9 mouse cellular contexts compared by ENCODE assay signal in the genomic region with DNA sequence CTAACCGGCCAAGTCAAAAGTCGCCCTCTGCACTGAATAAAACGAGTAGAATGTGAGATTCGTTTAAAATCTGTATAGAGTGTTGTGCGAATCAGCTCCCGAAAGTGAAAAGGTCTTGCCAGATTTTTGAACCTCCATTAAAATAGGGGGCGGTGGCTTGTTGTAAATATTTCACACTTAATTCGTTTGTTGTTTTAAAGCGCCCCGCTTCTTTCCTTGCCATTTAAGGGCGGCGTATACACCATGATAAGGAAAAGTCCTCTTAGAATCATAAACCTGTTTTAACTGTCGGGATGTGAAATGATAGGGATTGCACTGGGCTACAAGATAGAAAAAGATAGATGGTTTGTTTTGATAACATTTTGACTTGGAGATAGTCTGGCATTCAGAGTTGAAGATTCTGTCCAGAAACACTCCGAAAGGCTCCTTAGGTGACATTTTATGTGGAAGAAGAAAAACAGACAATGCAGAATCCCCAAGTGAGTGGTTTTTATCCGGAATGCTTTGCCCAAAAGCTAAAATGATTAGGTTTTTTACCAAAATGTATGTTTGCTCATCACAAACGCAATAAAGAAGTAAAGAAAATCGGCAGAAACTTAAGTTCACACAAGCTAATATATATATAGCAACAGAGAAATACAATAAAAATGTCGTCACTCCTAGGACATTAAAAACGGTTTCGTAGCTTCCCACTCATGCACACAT. TPM values are rescaled to one million over a fixed set of nuclear protein-coding genes. Genes with fewer than 3 reads are reported as not detected.
A peak's percentile ranks its signal among the peaks of the same experiment; 100 is the strongest.
DNase-seq lines count a peak whose midpoint lies in the region; ATAC-seq and TF ChIP-seq lines count a peak whose summit lies in the region.
"Had no signal": no experiment of that assay in that cellular context is flagged by ENCODE, and none has a peak within 500 bp of the region (broad histone marks: within the 10 kb centered on the region; RNA-seq: fewer than 3 reads in every experiment).

No protein-coding gene starts in this region.

- ATAC-seq in frontal cortex, adult (ENCODE audit: low TSS enrichment), result no peak
- no peak for ATAC-seq in kidney, postnatal 0 days (replicated peaks; ENCODE audit: low FRiP score, low read depth)
- ATAC-seq in limb, embryonic 12.5 days (ENCODE audit: insufficient number of reproducible peaks, insufficient read depth, low FRiP score, low TSS enrichment, low read depth), result no peak
- ATAC-seq in megakaryocyte, adult 5-6 weeks (ENCODE audit: poor library complexity, severe bottlenecking), result no peak

- no peaks in the 10 kb centered on the region for H3K36me3 ChIP-seq in kidney, postnatal 0 days (ENCODE audit: insufficient read depth, low read length)
- H3K36me3 ChIP-seq in limb, embryonic 12.5 days, result no peaks in the 10 kb centered on the region
- H3K36me3 ChIP-seq: liver, embryonic 13.5 days had no signal

- H3K9me3 ChIP-seq in kidney, postnatal 0 days (replicated peaks; ENCODE audit: low read length), result no peaks in the 10 kb centered on the region
- H3K9me3 ChIP-seq in limb, embryonic 12.5 days, result no peaks in the 10 kb centered on the region
- H3K9me3 ChIP-seq: liver, embryonic 13.5 days had no signal

- TF ChIP-seq CTCF in kidney, postnatal 0 days (IDR thresholded peaks at IDR 0.05; ENCODE audit: low read depth), result no peak
- no peak for TF ChIP-seq CTCF in brain, embryonic 14.5 days (IDR thresholded peaks at IDR 0.05; ENCODE audit: borderline replicate concordance, extremely low read depth, insufficient read depth, insufficient read length)

- peak overlapping the region; percentile 34 for H3K4me3 ChIP-seq in kidney, postnatal 0 days (replicated peaks; ENCODE audit: low read depth, low read length)
- peak overlapping the region; percentile 42 for H3K4me3 ChIP-seq in limb, embryonic 12.5 days (replicated peaks)

- peak overlapping the region; percentile 47; the same call in 1 of the 2 replicates for H3K27ac ChIP-seq in kidney, postnatal 0 days
- H3K27ac ChIP-seq in limb, embryonic 12.5 days, result no peak overlapping the region
- H3K27ac ChIP-seq: liver, embryonic 13.5 days had no signal

- H3K4me1 ChIP-seq in kidney, postnatal 0 days (replicated peaks; ENCODE audit: insufficient read depth, low read length), result no peaks in the 10 kb centered on the region
- H3K4me1 ChIP-seq in limb, embryonic 12.5 days (replicated peaks), result peaks cover 18% of the 10 kb centered on the region

- H3K4me2 ChIP-seq in kidney, postnatal 0 days (ENCODE audit: low read length), result 0 out of 2 replicates have a peak overlapping the region, but pooled peaks have one; percentile 55
- peak overlapping the region; percentile 65 for H3K4me2 ChIP-seq in limb, embryonic 12.5 days

- DNase-seq in frontal cortex, postnatal 36 days (ENCODE audit: low spot score in 2 of 2), result peak; percentile 11 to 41
- DNase-seq in kidney, postnatal 0 days (ENCODE audit: low spot score), result peak; percentile 52
- no peak for DNase-seq in kidney, adult 18-20 months
- peak; percentile 71 for DNase-seq in brain, embryonic 14.5 days (ENCODE audit: low read depth)
- no peak for DNase-seq in cerebellum, adult 18-20 months
- DNase-seq: liver, embryonic 13.5 days had no signal

- TF ChIP-seq POLR2A in brain, embryonic 14.5 days (IDR thresholded peaks at IDR 0.05; ENCODE audit: borderline replicate concordance, extremely low read depth, insufficient read depth, insufficient read length, poor library complexity, severe bottlenecking), result no peak

- 2% methylated on average over 20 of the region's 20 CpGs for WGBS in kidney, postnatal 0 days
- WGBS in limb, embryonic 12.5 days, result 0% methylated on average over 20 of the region's 20 CpGs

- H3K27me3 ChIP-seq in kidney, postnatal 0 days (ENCODE audit: insufficient read depth, low read length), result peaks cover 43% of the 10 kb centered on the region
- H3K27me3 ChIP-seq in limb, embryonic 12.5 days, result peaks cover 58% of the 10 kb centered on the region

- H3K9ac ChIP-seq in kidney, postnatal 0 days (ENCODE audit: low read depth, low read length), result peak overlapping the region; percentile 39; the same call in 1 of the 2 replicates
- H3K9ac ChIP-seq in limb, embryonic 12.5 days (replicated peaks), result no peak overlapping the region
- H3K9ac ChIP-seq: liver, embryonic 13.5 days had no signal

RNA-seq across cellular contexts. Expression of gene Alx1, which starts 2.6 kb away (rescaled TPM):
- 40.9 and 41.2 TPM in 2 replicates for polyA plus RNA-seq in kidney, postnatal 0 days (2015; fragmentation: Nextera tagmentation; extraction: Ambion mirVana)
- 0.20 and 0.75 TPM in 2 replicates for polyA plus RNA-seq in brain, embryonic 14.5 days (2012; rRNA removed)
- 4.0 and 4.1 TPM in 2 replicates for polyA plus RNA-seq in limb, embryonic 12.5 days (2016; fragmentation: Nextera tagmentation; extraction: Ambion mirVana)
- total RNA-seq in megakaryocyte, adult 5-6 weeks (2015), result not detected in 2 replicates
- not detected in 2 replicates for total RNA-seq in megakaryocyte, adult 5-6 weeks (2017)

Comparison
In these comparisons a context has a peak if more than half of its experiments do, and no peak if none do; other contexts are left out.
1. DNase-seq: peak in frontal cortex, postnatal 36 days (2 of 2), kidney, postnatal 0 days (single experiment) and brain, embryonic 14.5 days (single experiment); none in kidney, adult 18-20 months (single experiment) and cerebellum, adult 18-20 months (0 of 2).